Mouse (Mus musculus) hindbrain, embryonic 11.5 days (tissue): ENCODE data around the gene Sh3bgrl2. TPM values are rescaled to one million over a fixed set of nuclear protein-coding genes. Genes with fewer than 3 reads are reported as not detected.

ENCODE experiments used
- ATAC-seq: fragments of 200-750 bp; cut with Nextera tagmentation; 2 replicates; pipeline ENCODE4 v1.8.0; 2017; ENCODE audit warnings: mild to moderate bottlenecking, moderate TSS enrichment, moderate library complexity; ENCODE audit not compliant: low FRiP score
- DNase-seq: peaks from one replicate; pipeline ENCODE4 v3.0.0-alpha.2; 2015; ENCODE audit warnings: low spot score
- H3K27ac ChIP-seq: fragments of 300-500 bp; sonication (generic); 2 replicates; pipeline ENCODE4 v1.5.1; 2014; ENCODE audit warnings: mild to moderate bottlenecking, low read depth, low read length
- H3K27me3 ChIP-seq: fragments of 300-500 bp; sonication (generic); 2 replicates; pipeline ENCODE4 v1.6.1; 2014; ENCODE audit warnings: mild to moderate bottlenecking, low read length, moderate library complexity, mixed read lengths; ENCODE audit not compliant: control insufficient read depth, insufficient read depth
- H3K36me3 ChIP-seq: fragments of 300-500 bp; sonication (generic); 2 replicates; pipeline ENCODE4 v1.6.1; 2014; ENCODE audit warnings: mild to moderate bottlenecking, low read length, moderate library complexity, mixed read lengths; ENCODE audit not compliant: control insufficient read depth, insufficient read depth
- H3K4me1 ChIP-seq: fragments of 300-500 bp; sonication (generic); replicated peaks from 2 replicates; pipeline ENCODE4 v1.6.1; 2014; ENCODE audit warnings: low read length, mixed read lengths; ENCODE audit not compliant: control insufficient read depth, insufficient read depth
- H3K4me2 ChIP-seq: fragments of 300-500 bp; sonication (generic); replicated peaks from 2 replicates; pipeline ENCODE4 v1.6.1; 2014; ENCODE audit warnings: mild to moderate bottlenecking, low read depth, low read length
- H3K4me3 ChIP-seq: fragments of 300-500 bp; sonication (generic); 2 replicates; pipeline ENCODE4 v1.5.1; 2014; ENCODE audit warnings: low read depth, low read length
- H3K9ac ChIP-seq: fragments of 300-500 bp; sonication (generic); 2 replicates; pipeline ENCODE4 v1.6.1; 2014; ENCODE audit warnings: low read depth, low read length
- H3K9me3 ChIP-seq: fragments of 300-500 bp; sonication (generic); 2 replicates; pipeline ENCODE4 v1.6.1; 2016; ENCODE audit warnings: low read length; ENCODE audit not compliant: control insufficient read depth
- WGBS: fragments of 180-500 bp; shearing (Covaris S2); extraction: QIAGEN DNeasy Blood & Tissue Kit; methylation state at CpG from one replicate; pipeline ENCODE4 v1.1.7; 2014; 5-methylcytosine and 5-hydroxymethylcytosine counted together
- polyA plus RNA-seq: library from polyadenylated mRNA; unstranded; fragments of >200 nt; fragmentation: Nextera tagmentation; extraction: Ambion mirVana; gene quantifications from 2 replicates; pipeline ENCODE4 v1.2.1, GENCODE M21; 2014

Sh3bgrl2 gene
- polyA plus RNA-seq, 1 experiment from 2014 or later = 7.3 TPM

DNA sequence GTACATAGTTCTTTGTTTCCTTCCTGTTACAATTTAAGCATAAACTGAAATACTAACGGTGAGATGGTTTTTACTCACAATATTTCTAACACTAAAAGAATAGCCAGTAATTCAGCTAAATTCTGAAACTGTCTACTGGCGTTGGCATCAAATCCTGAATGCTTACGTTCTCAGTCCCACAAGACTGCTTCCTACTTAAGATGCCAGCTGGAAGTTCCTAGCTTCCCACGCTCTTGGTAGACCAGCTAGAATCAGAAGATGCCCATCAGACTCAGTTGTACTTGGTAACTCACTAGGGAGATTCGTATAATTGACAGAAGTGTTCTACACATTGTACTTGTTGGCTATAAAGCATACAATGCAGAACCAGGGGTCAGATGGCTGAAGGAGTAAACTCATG, 98.6 kb downstream of the Sh3bgrl2 start:
- Histone ChIP-seq H3K27ac (no peak overlapping the region), H3K27me3 (no peaks in the 10 kb centered on the region), H3K4me1 (no peaks in the 10 kb centered on the region), H3K36me3 (no peaks in the 10 kb centered on the region), H3K9ac (no peak overlapping the region), H3K9me3 (no peaks in the 10 kb centered on the region), H3K4me3 (no peak overlapping the region), H3K4me2 (no peak overlapping the region)
- 95% methylated on average over 5 of the region's 5 CpGs for WGBS
- DNase-seq = no peak
- ATAC-seq = no peak

DNA sequence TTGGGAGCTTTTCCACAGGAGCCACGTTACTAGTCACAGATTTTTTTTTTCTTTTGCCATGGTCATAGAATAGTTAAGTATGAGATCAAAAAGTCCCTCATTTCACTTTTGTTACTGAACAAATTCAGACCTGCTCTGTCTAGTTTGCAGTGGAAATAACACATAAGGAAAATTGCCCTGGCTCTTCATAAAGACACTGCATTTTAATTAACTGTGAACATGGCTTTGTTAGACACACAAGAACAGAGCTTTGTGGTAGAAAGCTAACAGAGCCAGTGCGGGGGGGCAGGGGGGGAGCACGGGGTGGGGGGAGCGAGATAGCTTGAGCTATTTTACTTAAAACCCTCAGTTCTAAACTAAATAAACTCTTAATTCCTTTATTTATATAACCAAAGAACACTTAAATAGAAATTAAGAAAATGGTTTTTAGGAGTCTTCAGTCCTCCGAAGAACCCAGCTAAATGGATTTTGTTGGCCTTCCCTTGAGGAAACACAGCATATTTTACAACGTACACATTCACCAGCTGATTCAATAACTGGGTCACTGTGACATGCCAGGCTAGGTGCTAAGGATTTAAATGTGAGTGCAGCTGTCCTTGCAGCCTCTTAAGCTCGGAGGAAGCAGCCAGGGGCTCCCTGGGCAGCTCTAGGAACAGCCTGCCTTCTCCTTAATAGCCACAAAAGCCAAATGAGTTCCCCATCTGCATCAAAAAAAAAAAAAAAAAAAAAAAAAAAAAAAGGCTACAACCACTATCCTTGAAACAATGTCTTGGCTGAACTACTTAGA, 100.0 kb downstream of the Sh3bgrl2 start:
- Histone ChIP-seq H3K9ac (no peak overlapping the region), H3K4me1 (no peaks in the 10 kb centered on the region), H3K4me2 (no peak overlapping the region), H3K9me3 (no peaks in the 10 kb centered on the region), H3K36me3 (no peaks in the 10 kb centered on the region), H3K27me3 (no peaks in the 10 kb centered on the region), H3K27ac (0 out of 2 replicates have a peak overlapping the region, but pooled peaks have one; percentile 9), H3K4me3 (no peak overlapping the region)
- ATAC-seq = no peak
- WGBS = 32% methylated on average over 7 of the region's 7 CpGs
- DNase-seq = no peak

DNA sequence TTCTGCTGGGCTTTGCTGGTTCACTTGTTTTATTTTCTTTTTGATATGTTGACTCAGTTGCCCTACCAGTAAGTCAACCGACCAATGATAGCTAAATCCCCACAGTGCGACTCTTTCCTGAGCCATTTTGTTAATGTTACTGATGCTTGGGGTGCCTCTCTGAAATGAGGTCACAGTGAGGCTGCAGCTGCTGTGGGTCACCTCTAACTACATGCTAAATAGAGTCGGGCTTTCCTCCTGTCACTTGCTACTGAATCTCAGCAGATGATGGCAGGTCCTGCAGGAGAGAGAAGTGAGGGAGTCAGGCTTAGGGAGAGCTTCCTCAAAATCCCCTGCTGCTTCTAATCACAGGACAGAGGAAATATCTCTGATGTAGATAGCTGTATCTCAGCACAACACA, 100.6 kb downstream of the Sh3bgrl2 start:
- no peak overlapping the region for H3K9ac ChIP-seq
- WGBS = 24% methylated on average over 3 of the region's 3 CpGs
- no peaks in the 10 kb centered on the region for H3K36me3 ChIP-seq
- no peak overlapping the region for H3K4me2 ChIP-seq
- no peaks in the 10 kb centered on the region for H3K4me1 ChIP-seq
- no peak overlapping the region for H3K4me3 ChIP-seq
- H3K27ac ChIP-seq = no peak overlapping the region
- ATAC-seq (peak; percentile 41; the same call in 1 of the 2 replicates), DNase-seq (no peak)
- no peaks in the 10 kb centered on the region for H3K27me3 ChIP-seq
- H3K9me3 ChIP-seq = no peaks in the 10 kb centered on the region

DNA sequence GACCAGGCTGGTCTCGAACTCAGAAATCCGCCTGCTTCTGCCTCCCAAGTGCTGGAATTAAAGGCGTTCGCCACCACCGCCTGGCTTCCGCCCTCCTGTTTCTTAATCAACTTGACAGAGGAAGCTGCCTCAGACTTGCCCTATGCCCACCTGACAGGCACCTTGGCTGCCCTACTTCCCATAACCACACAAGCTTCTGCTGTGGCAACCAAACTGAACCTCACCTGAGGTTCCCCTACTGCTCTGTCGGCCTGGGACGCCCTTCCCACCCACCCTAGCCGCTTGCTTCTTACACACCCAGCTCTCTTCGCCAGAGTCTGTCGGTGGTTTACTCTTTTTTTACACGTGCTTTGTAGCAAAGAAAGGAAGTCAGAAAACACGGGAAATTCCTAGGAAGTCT, 103.9 kb downstream of the Sh3bgrl2 start:
- whole genome bisulfite sequencing = 82% methylated on average over 13 of the region's 13 CpGs
- Histone ChIP-seq H3K9ac (no peak overlapping the region), H3K4me1 (no peaks in the 10 kb centered on the region), H3K4me2 (no peak overlapping the region), H3K27me3 (no peaks in the 10 kb centered on the region), H3K27ac (no peak overlapping the region), H3K4me3 (no peak overlapping the region), H3K9me3 (no peaks in the 10 kb centered on the region), H3K36me3 (no peaks in the 10 kb centered on the region)
- no peak for DNase-seq
- no peak for ATAC-seq

DNA sequence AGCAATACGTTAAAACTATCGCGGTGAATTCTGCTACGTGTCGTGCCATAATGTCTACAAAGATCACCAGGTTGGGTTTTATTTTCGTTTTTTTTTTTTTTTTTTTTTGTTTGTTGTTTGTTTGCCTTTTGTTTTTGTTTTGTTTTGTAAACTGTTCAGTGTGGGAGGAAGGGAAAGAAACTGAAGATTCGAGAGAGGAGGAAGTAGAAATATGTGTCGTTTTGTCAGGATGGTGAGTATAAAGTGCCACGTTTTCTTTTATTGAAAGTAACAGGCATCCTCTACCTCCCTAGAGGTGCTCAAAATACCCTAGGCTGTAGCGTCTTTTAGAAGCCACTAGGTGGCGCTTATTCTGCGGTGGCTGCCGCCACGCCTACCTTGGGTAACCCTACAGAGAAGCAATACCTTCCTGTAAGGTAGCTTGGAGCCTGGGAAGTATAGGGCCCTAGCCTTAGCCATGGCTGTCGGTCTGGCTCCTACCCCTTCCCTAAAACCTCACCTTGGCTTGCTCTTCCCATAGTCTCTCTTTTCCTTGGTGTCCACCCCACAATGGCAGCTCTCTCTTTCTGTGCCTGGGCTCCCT, 104.6 kb downstream of the Sh3bgrl2 start:
- H3K9me3 ChIP-seq = no peaks in the 10 kb centered on the region
- H3K27ac ChIP-seq = no peak overlapping the region
- no peak overlapping the region for H3K4me2 ChIP-seq
- no peaks in the 10 kb centered on the region for H3K4me1 ChIP-seq
- H3K27me3 ChIP-seq = no peaks in the 10 kb centered on the region
- 28% methylated on average over 15 of the region's 15 CpGs for WGBS
- H3K36me3 ChIP-seq = no peaks in the 10 kb centered on the region
- peak; percentile 31 for DNase-seq
- H3K4me3 ChIP-seq = no peak overlapping the region
- ATAC-seq = no peak
- no peak overlapping the region for H3K9ac ChIP-seq

DNA sequence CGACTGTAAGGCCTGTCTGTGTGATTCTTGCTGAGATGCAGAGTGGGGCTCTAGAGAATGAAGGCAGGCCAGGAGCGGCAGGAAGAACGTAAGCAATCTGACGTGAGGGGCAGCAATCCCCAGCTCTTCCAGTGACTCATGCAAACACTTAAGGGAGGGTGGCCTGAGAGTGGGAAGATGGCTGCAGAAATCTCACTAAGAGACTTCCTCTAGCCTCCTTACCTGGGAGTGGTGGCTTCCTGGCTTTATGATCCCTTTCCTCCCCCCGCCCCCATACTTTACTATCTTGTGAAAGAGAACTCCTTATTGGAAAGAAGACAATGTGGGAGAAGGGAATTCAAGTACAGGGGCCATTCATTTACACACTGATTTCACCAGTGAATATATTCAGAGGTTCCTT, 106.5 kb downstream of the Sh3bgrl2 start:
- H3K4me1 ChIP-seq = no peaks in the 10 kb centered on the region
- H3K9ac ChIP-seq = no peak overlapping the region
- H3K9me3 ChIP-seq = no peaks in the 10 kb centered on the region
- H3K36me3 ChIP-seq = no peaks in the 10 kb centered on the region
- no peak for ATAC-seq
- 76% methylated on average over 5 of the region's 5 CpGs for WGBS
- H3K27me3 ChIP-seq = no peaks in the 10 kb centered on the region
- H3K4me3 ChIP-seq = no peak overlapping the region
- no peak overlapping the region for H3K4me2 ChIP-seq
- DNase-seq = no peak
- no peak overlapping the region for H3K27ac ChIP-seq

DNA sequence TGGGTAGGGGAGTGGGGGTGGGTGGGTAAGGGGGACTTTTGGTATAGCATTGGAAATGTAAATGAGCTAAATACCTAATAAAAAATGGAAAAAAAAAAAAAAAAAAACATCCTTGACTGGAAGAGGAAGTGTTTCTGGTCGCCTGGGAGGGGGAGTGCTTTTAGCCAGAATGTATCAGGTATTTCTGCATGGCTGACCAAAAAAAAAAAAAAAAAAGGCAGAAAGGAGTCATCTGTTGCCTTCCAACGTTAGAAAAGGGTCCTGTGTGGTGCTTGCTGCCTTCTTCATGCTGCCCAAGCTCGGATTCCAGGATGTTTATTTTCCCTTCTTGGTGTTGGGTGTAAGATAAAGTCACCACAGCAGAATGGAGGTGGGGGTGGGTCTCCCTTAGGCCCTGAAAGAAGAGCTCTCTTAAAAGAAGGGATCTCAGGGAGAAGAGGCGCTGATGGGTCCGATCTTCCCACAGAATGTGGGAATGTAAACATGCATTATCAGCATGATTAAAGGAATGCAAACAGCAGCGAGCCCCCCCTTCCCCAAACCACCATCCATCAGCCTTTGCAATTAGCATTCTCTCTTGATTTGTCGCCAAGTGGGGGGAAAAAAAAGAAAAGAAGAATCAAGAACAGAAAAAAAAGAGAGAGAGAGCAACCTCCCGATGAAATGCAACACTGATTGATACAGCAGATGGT, 109.0 kb downstream of the Sh3bgrl2 start:
- DNase-seq (peak; percentile 15), ATAC-seq (peak; percentile 50; the same call in 1 of the 2 replicates)
- H3K4me1 ChIP-seq = no peaks in the 10 kb centered on the region
- no peaks in the 10 kb centered on the region for H3K9me3 ChIP-seq
- WGBS = 17% methylated on average over 8 of the region's 8 CpGs
- H3K4me2 ChIP-seq = no peak overlapping the region
- H3K9ac ChIP-seq = no peak overlapping the region
- H3K36me3 ChIP-seq = no peaks in the 10 kb centered on the region
- no peak overlapping the region for H3K4me3 ChIP-seq
- no peak overlapping the region for H3K27ac ChIP-seq
- H3K27me3 ChIP-seq = no peaks in the 10 kb centered on the region

DNA sequence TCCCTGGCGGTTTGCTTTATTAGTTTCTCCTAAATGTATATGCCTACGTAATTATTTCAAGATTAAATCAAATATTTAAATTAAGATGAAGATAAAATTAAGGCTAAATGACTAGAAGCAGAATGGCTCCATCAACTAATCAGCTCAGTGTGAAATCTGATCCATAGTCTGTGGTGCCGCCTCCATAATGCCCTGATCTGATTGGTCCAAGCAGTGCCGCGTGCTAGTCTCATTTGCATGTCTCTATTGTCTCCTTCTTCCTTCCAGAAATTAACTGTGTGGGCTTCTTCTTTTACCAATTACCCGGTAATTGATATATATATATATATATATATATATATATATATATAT, 109.5 kb downstream of the Sh3bgrl2 start:
- Histone ChIP-seq H3K9ac (no peak overlapping the region), H3K4me2 (no peak overlapping the region), H3K27ac (no peak overlapping the region), H3K4me3 (no peak overlapping the region), H3K4me1 (no peaks in the 10 kb centered on the region), H3K36me3 (no peaks in the 10 kb centered on the region), H3K27me3 (no peaks in the 10 kb centered on the region), H3K9me3 (no peaks in the 10 kb centered on the region)
- ATAC-seq = peak; percentile 76
- DNase-seq = no peak
- WGBS = 33% methylated on average over 6 of the region's 6 CpGs
